Mouse (Mus musculus) lung, postnatal 0 days (tissue): Measurements from ENCODE around the gene Slc2a5. TPM values are rescaled to one million over a fixed set of nuclear protein-coding genes. Genes with fewer than 3 reads are reported as not detected.

Experiments used
- ATAC-seq: fragments of 200-750 bp; cut with Nextera tagmentation; 2 replicates; pipeline ENCODE4 v1.8.0; 2017; ENCODE audit warnings: moderate library complexity
- DNase-seq: peaks from one replicate; pipeline ENCODE4 v3.0.0-alpha.2; 2016; ENCODE audit warnings: low spot score
- H3K27ac ChIP-seq: fragments of 300-500 bp; sonication (generic); 2 replicates; pipeline ENCODE4 v1.5.1; 2014; ENCODE audit warnings: antibody characterized with exemption, mild to moderate bottlenecking, low read length, mixed read lengths
- H3K27me3 ChIP-seq: fragments of 300-500 bp; sonication (generic); replicated peaks from 2 replicates; pipeline ENCODE4 v1.6.1; 2014; ENCODE audit warnings: low read length, mixed read lengths; ENCODE audit not compliant: insufficient read depth
- H3K36me3 ChIP-seq: fragments of 300-500 bp; sonication (generic); 2 replicates; pipeline ENCODE4 v1.6.1; 2014; ENCODE audit warnings: low read length, mixed read lengths; ENCODE audit not compliant: insufficient read depth
- H3K4me1 ChIP-seq: fragments of 300-500 bp; sonication (generic); 2 replicates; pipeline ENCODE4 v1.6.1; 2014; ENCODE audit warnings: antibody characterized with exemption, low read depth, low read length, mixed read lengths; ENCODE audit not compliant: insufficient read depth
- H3K4me2 ChIP-seq: fragments of 300-500 bp; sonication (generic); replicated peaks from 2 replicates; pipeline ENCODE4 v1.6.1; 2014; ENCODE audit warnings: low read depth, mild to moderate bottlenecking, low read length, moderate library complexity, mixed read lengths
- H3K4me3 ChIP-seq: fragments of 300-500 bp; sonication (generic); 2 replicates; pipeline ENCODE4 v1.5.1; 2014; ENCODE audit warnings: low read depth, low read length
- H3K9ac ChIP-seq: fragments of 300-500 bp; sonication (generic); replicated peaks from 2 replicates; pipeline ENCODE4 v1.6.1; 2014; ENCODE audit warnings: low read depth, mild to moderate bottlenecking
- H3K9me3 ChIP-seq: fragments of 300-500 bp; sonication (generic); 2 replicates; pipeline ENCODE4 v1.6.1; 2016; ENCODE audit warnings: low read length, mixed read lengths
- CTCF ChIP-seq: IDR thresholded peaks from 2 replicates; pipeline ENCODE4 v1.5.1; 2016; ENCODE audit warnings: antibody characterized with exemption, mild to moderate bottlenecking
- EP300 ChIP-seq: IDR thresholded peaks from 2 replicates; pipeline ENCODE4 v1.6.1; 2016; ENCODE audit warnings: antibody characterized with exemption, mild to moderate bottlenecking, control low read depth
- whole genome bisulfite sequencing: fragments of 180-500 bp; shearing (Covaris S2); extraction: QIAGEN DNeasy Blood & Tissue Kit; methylation state at CpG from one replicate; pipeline ENCODE4 v1.1.7; 2014; 5-methylcytosine and 5-hydroxymethylcytosine counted together
- polyA plus RNA-seq: library from polyadenylated mRNA; unstranded; fragments of >200 nt; fragmentation: Nextera tagmentation; extraction: Ambion mirVana; gene quantifications from 2 replicates; pipeline ENCODE4 v1.2.1, GENCODE M21; 2015

The Slc2a5 gene
- polyA plus RNA-seq, 1 experiment from 2014 or later = 0.60 TPM

DNA sequence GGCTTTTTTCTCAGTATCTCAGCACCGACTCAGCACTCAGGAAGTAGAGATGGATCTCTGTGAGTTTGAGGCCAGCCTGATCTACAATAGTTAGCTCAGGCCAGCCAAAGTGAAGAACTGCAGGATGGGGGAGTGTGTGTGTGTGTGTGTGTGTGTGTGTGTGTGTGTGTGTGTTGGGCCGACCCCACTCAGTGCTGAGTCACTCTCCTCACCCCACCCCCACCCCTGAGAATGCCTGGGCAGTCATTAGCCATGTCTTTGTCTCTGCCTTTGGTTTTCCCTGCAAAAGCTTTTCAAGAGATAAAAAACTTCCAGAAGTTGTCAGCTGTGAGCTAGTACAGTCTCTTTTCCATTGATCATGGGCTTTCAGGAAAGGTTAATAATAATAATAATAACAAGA lies 11.6 kb downstream of the Slc2a5 start:
- DNase-seq (no peak), ATAC-seq (no peak)
- no peak for TF ChIP-seq CTCF
- H3K27ac ChIP-seq = no peak overlapping the region
- H3K9me3 ChIP-seq = no peaks in the 10 kb centered on the region
- no peak overlapping the region for H3K4me3 ChIP-seq
- H3K4me1 ChIP-seq = no peaks in the 10 kb centered on the region
- WGBS = 24% methylated on average over 2 of the region's 2 CpGs
- H3K9ac ChIP-seq = no peak overlapping the region
- H3K4me2 ChIP-seq = no peak overlapping the region
- no peaks in the 10 kb centered on the region for H3K36me3 ChIP-seq
- H3K27me3 ChIP-seq = no peaks in the 10 kb centered on the region

DNA sequence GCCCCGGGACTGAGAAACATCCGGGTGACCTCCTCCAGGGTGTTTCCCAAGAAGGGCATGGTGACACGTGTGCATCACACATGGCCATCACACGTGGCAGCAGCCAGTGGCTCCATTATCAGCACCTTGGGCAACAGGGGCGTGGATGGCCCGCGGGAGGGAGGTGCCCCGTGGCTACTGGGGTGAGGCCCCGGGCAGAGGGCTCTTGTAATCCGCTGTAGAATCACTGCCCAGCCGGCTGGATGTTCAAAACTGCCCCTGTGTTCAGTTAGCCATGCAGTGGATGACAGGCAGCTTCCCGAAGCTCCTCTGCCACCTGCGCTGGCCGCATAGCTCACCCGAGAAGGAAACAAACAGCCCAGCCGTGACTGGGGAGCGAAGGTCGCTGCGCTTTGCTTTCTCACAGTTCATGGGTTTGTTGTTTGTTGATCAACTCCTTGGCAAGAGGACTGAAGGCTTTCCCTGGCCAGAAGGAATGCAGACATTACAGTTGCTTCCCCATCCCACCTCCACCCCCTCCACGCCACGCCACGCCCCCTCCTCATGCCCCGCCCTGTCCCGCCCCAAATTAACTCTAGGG lies 13.7 kb downstream of the Slc2a5 start:
- TF ChIP-seq EP300 (no peak), CTCF (no peak)
- peak overlapping the region; percentile 42 for H3K4me2 ChIP-seq
- no peaks in the 10 kb centered on the region for H3K4me1 ChIP-seq
- H3K9ac ChIP-seq = no peak overlapping the region
- H3K36me3 ChIP-seq = no peaks in the 10 kb centered on the region
- H3K27me3 ChIP-seq = no peaks in the 10 kb centered on the region
- H3K9me3 ChIP-seq = no peaks in the 10 kb centered on the region
- ATAC-seq (peak; percentile 46), DNase-seq (peak; percentile 31)
- WGBS = 17% methylated on average over 24 of the region's 24 CpGs
- peak overlapping the region; percentile 20; the same call in 1 of the 2 replicates for H3K4me3 ChIP-seq
- H3K27ac ChIP-seq = no peak overlapping the region

DNA sequence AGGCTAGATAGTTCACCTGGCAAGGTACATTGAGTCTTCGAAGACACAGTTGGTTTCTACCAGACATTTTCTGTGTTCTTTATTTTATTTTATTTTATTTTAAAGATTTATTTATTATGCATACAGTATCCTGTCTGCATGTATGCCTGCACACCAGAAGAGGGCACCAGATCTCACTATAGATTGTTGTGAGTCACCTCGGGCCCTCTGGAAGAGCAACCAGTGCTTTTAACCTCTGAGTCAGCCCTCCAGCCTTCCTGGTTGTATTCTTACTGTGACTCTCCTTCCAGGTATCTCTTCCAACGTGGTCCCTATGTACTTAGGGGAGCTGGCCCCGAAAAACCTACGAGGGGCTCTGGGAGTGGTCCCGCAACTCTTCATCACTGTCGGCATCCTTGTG lies 16.2 kb downstream of the Slc2a5 start:
- WGBS = 76% methylated on average over 7 of the region's 7 CpGs
- no peak for ATAC-seq
- H3K9me3 ChIP-seq = no peaks in the 10 kb centered on the region

DNA sequence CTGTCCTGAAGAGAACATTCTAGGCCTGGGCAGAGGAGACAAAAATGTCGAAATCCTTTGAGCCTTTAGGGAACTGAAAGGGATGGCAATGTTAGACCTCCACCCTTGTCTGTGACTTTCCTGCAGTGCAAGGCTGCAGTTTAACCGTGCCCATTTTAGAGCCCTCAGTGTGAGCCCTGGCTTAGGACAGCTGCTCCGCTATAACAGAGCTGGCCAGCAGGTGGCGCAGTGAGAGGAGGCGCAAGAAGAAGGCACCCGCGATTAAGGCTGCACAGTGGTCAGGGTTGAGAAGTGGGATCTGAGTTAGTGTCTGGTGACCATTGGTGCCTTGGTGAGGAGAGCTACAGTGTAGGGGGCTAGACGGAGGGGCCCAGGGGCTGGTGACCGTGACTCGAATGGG lies 17.6 kb downstream of the Slc2a5 start:
- Histone ChIP-seq H3K36me3 (no peaks in the 10 kb centered on the region), H3K4me2 (no peak overlapping the region), H3K9ac (no peak overlapping the region), H3K27ac (no peak overlapping the region), H3K9me3 (no peaks in the 10 kb centered on the region), H3K27me3 (no peaks in the 10 kb centered on the region), H3K4me1 (no peaks in the 10 kb centered on the region), H3K4me3 (no peak overlapping the region)
- ATAC-seq (no peak), DNase-seq (peak; percentile 72)
- TF ChIP-seq EP300 = no peak
- peak; percentile 98 for TF ChIP-seq CTCF
- 5% methylated on average over 10 of the region's 10 CpGs for WGBS

More for the DNA sequence above, 16.2 kb downstream of the Slc2a5 start:
- Histone ChIP-seq H3K4me1 (no peaks in the 10 kb centered on the region), H3K4me3 (no peak overlapping the region), H3K9ac (no peak overlapping the region), H3K27ac (no peak overlapping the region), H3K36me3 (no peaks in the 10 kb centered on the region), H3K4me2 (no peak overlapping the region), H3K27me3 (no peaks in the 10 kb centered on the region)
- TF ChIP-seq EP300 = no peak
- no peak for DNase-seq

DNA sequence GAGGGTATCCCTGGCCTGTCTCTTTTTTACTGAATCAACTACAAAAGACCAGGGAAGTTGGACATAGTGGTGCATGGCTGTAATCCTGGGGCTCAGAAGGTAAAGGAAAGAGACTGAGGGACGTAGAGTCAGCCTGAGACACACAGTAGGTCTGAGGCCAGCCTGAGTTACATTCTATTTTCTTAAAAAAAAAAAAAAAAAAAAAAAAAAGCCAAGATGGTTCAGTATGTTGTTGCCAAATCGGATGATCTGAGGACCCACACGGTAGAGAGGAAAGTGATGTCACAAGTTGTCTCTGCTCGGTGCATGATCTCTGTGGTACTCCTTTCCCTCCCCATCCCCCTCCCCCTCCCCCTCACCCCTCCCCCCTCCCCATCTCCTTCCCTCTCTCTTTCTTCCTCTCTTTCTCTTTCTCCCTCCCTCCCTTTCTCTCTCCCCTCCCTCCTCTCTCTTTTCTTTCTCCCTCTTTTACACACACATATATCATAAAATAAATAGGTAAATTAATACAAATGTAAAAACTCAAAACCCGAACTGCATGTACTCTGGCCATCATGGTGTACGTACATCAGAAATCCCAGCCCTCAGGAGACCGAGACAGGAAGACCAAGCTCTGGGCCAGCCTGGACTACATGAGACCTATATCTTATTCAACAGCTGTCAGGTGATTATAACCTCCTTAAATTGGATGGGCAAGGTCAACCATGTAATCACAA lies 18.4 kb downstream of the Slc2a5 start:
- DNase-seq = no peak
- no peak overlapping the region for H3K4me3 ChIP-seq
- no peak overlapping the region for H3K4me2 ChIP-seq
- TF ChIP-seq CTCF (no peak), EP300 (no peak)
- H3K36me3 ChIP-seq = no peaks in the 10 kb centered on the region
- no peak for ATAC-seq
- H3K9ac ChIP-seq = no peak overlapping the region
- H3K27ac ChIP-seq = no peak overlapping the region
- H3K9me3 ChIP-seq = no peaks in the 10 kb centered on the region
- no peaks in the 10 kb centered on the region for H3K27me3 ChIP-seq
- no peaks in the 10 kb centered on the region for H3K4me1 ChIP-seq
- 77% methylated on average over 7 of the region's 7 CpGs for WGBS

DNA sequence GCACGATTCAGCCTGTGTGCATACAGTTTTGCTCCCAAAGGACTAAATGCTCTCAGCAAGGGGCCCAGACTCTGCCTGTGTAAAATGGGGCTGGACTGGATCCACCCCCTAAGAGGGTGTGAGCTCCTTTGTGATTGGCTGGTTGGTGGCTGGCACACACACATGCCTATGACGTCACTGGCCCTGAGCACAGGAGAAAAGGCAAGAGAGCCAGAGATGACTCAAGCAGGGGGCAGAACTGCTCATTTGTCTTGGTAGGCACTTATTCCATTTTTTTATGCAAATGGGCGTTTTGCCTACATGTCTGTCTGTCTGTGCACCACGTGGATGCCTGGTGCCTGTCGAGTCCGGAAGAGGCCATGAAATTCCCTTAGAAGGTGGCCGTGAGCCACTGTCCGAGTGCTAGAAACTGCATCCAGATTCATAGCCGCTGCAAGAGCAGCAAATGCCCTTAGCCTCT lies 19.0 kb downstream of the Slc2a5 start:
- Histone ChIP-seq H3K36me3 (no peaks in the 10 kb centered on the region), H3K4me3 (no peak overlapping the region), H3K4me2 (peak overlapping the region; percentile 30; the same call in 1 of the 2 replicates), H3K27me3 (no peaks in the 10 kb centered on the region), H3K9me3 (no peaks in the 10 kb centered on the region), H3K4me1 (no peaks in the 10 kb centered on the region), H3K9ac (no peak overlapping the region), H3K27ac (no peak overlapping the region)
- TF ChIP-seq EP300 = no peak
- TF ChIP-seq CTCF = 0 out of 2 replicates have a peak, but pooled peaks have one; percentile 3
- WGBS = 11% methylated on average over 9 of the region's 9 CpGs
- DNase-seq (peak; percentile 89), ATAC-seq (peak; percentile 84)
